Mouse (Mus musculus) liver, embryonic 15.5 days (tissue): ENCODE results near the gene Acacb. TPM values are rescaled to one million over a fixed set of nuclear protein-coding genes. Genes with fewer than 3 reads are reported as not detected.

Experiments used
- ATAC-seq: fragments of 200-750 bp; cut with Nextera tagmentation; 2 replicates; pipeline ENCODE4 v1.8.0; 2017; ENCODE audit warnings: moderate number of reproducible peaks, mild to moderate bottlenecking, moderate library complexity; ENCODE audit not compliant: insufficient read depth
- H3K27ac ChIP-seq: fragments of 300-500 bp; sonication (generic); replicated peaks from 2 replicates; pipeline ENCODE4 v1.5.1; 2015; ENCODE audit warnings: mild to moderate bottlenecking, inconsistent platforms
- H3K27me3 ChIP-seq: fragments of 300-500 bp; sonication (generic); 2 replicates; pipeline ENCODE4 v1.6.1; 2015; ENCODE audit warnings: mild to moderate bottlenecking, inconsistent platforms
- H3K36me3 ChIP-seq: fragments of 300-500 bp; sonication (generic); replicated peaks from 2 replicates; pipeline ENCODE4 v1.6.1; 2015; ENCODE audit warnings: moderate library complexity, mild to moderate bottlenecking, inconsistent platforms
- H3K4me1 ChIP-seq: fragments of 300-500 bp; sonication (generic); replicated peaks from 2 replicates; pipeline ENCODE4 v1.6.1; 2015; ENCODE audit warnings: inconsistent platforms
- H3K4me2 ChIP-seq: fragments of 300-500 bp; sonication (generic); 2 replicates; pipeline ENCODE4 v1.6.1; 2015; ENCODE audit warnings: moderate library complexity, mild to moderate bottlenecking, inconsistent platforms
- H3K4me3 ChIP-seq: fragments of 300-500 bp; sonication (generic); replicated peaks from 2 replicates; pipeline ENCODE4 v1.5.1; 2015; ENCODE audit warnings: mild to moderate bottlenecking, inconsistent platforms
- H3K9ac ChIP-seq: fragments of 300-500 bp; sonication (generic); 2 replicates; pipeline ENCODE4 v1.6.1; 2015; ENCODE audit warnings: moderate library complexity, mild to moderate bottlenecking, inconsistent platforms
- H3K9me3 ChIP-seq: fragments of 300-500 bp; sonication (generic); replicated peaks from 2 replicates; pipeline ENCODE4 v1.6.1; 2016; ENCODE audit warnings: inconsistent platforms
- WGBS: fragments of 180-500 bp; shearing (Covaris S2); methylation state at CpG from one replicate; pipeline ENCODE4 v1.1.7; 2015; ENCODE audit warnings: mixed read lengths; ENCODE audit not compliant: insufficient replicate concordance; 5-methylcytosine and 5-hydroxymethylcytosine counted together
- polyA plus RNA-seq: library from polyadenylated mRNA; unstranded; fragments of >200 nt; fragmentation: Nextera tagmentation; extraction: Ambion mirVana; gene quantifications from 2 replicates; pipeline ENCODE4 v1.2.1, GENCODE M21; 2015

Gene Acacb
- polyA plus RNA-seq = 0.43 and 0.45 TPM in 2 replicates

- no peak within 1 kb of the TSS for H3K9ac ChIP-seq
Observed at GRCm38 (mm10) chr5:114146028-114146888, at the start of gene Acacb. Acacb (plus strand) TSS chr5:114146535.

GRCm38 (mm10) chr5:114099709-114100389, 46.5 kb upstream of the Acacb start:
- ATAC-seq = peak; percentile 74
- Histone ChIP-seq H3K9me3 (no peaks in the 10 kb centered on the region), H3K4me1 (peaks cover 19% of the 10 kb centered on the region), H3K27ac (no peak overlapping the region), H3K27me3 (peaks cover 18% of the 10 kb centered on the region; the same call in 1 of the 2 replicates), H3K36me3 (0 out of 2 replicates have a peak, but pooled peaks cover 3% of the 10 kb centered on the region), H3K4me3 (peak overlapping the region; percentile 73), H3K4me2 (peak overlapping the region; percentile 83), H3K9ac (peak overlapping the region; percentile 73)
- 8% methylated on average over 37 of the region's 37 CpGs for WGBS

More at GRCm38 (mm10) chr5:114146028-114146888, at the start of gene Acacb:
- no peaks in the 10 kb centered on the region for H3K27me3 ChIP-seq
- no peak within 1 kb of the TSS for H3K4me3 ChIP-seq
- H3K4me2 ChIP-seq = no peak within 1 kb of the TSS
- WGBS = 37% methylated on average over 19 of the region's 19 CpGs
- ATAC-seq = peak; percentile 54; the same call in 1 of the 2 replicates
- H3K4me1 ChIP-seq = 0 out of 2 replicates have a peak, but pooled peaks cover 11% of the 10 kb centered on the region
- no peaks in the 10 kb centered on the region for H3K36me3 ChIP-seq
- H3K27ac ChIP-seq = no peak within 1 kb of the TSS
- no peaks in the 10 kb centered on the region for H3K9me3 ChIP-seq

- peak; percentile 53 for ATAC-seq
- Histone ChIP-seq H3K9ac (peak overlapping the region; percentile 73), H3K4me1 (peaks cover 19% of the 10 kb centered on the region), H3K27me3 (peaks cover 18% of the 10 kb centered on the region; the same call in 1 of the 2 replicates), H3K4me3 (peak overlapping the region; percentile 73), H3K27ac (no peak overlapping the region), H3K4me2 (peak overlapping the region; percentile 83), H3K9me3 (no peaks in the 10 kb centered on the region), H3K36me3 (peaks cover 3% of the 10 kb centered on the region; the same call in 1 of the 2 replicates)
- 2% methylated on average over 63 of the region's 64 CpGs for WGBS
Observed at GRCm38 (mm10) chr5:114100390-114101099, 45.8 kb upstream of the Acacb start.

DNA sequence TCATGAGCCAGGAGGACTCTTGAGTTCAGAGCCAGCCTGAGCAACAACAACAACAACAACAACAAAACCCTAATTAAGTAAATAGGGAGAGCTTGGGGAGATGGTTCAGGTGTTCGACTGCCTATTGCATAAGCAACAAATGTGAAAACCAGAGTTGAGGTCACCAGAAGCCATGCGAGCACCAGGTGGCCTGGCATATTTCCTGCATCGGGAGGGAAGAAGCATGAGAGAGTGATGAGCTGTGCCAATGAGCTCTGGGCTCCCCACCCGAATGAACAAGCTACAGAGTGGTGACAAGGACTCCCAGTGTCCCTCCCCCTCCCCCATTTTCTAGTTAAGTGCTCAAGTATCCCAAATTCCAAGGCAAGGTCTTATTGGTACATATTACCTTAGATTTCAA, 44.5 kb upstream of the Acacb start:
- H3K9ac ChIP-seq = no peak overlapping the region
- H3K27ac ChIP-seq = no peak overlapping the region
- no peaks in the 10 kb centered on the region for H3K9me3 ChIP-seq
- 74% methylated on average over 4 of the region's 4 CpGs for WGBS
- ATAC-seq = no peak
- peaks cover 10% of the 10 kb centered on the region for H3K36me3 ChIP-seq
- no peak overlapping the region for H3K4me3 ChIP-seq
- peaks cover 18% of the 10 kb centered on the region; the same call in 1 of the 2 replicates for H3K27me3 ChIP-seq
- H3K4me2 ChIP-seq = no peak overlapping the region
- peaks cover 19% of the 10 kb centered on the region for H3K4me1 ChIP-seq

GRCm38 (mm10) chr5:114102807-114103206, 43.5 kb upstream of the Acacb start:
- WGBS = 31% methylated on average over 1 of the region's 1 CpGs
- H3K27me3 ChIP-seq = peaks cover 14% of the 10 kb centered on the region; the same call in 1 of the 2 replicates

GRCm38 (mm10) chr5:114106391-114106935, 39.9 kb upstream of the Acacb start:
- Histone ChIP-seq H3K9me3 (no peaks in the 10 kb centered on the region), H3K9ac (no peak overlapping the region), H3K36me3 (peaks cover 44% of the 10 kb centered on the region), H3K4me1 (no peaks in the 10 kb centered on the region), H3K27ac (no peak overlapping the region), H3K4me3 (no peak overlapping the region), H3K4me2 (no peak overlapping the region), H3K27me3 (no peaks in the 10 kb centered on the region)
- 76% methylated on average over 16 of the region's 16 CpGs for WGBS
- ATAC-seq = no peak

More at GRCm38 (mm10) chr5:114102807-114103206, 43.5 kb upstream of the Acacb start:
- Histone ChIP-seq H3K36me3 (peaks cover 11% of the 10 kb centered on the region), H3K4me3 (no peak overlapping the region), H3K4me2 (no peak overlapping the region), H3K27ac (no peak overlapping the region), H3K9ac (no peak overlapping the region), H3K9me3 (no peaks in the 10 kb centered on the region), H3K4me1 (peaks cover 19% of the 10 kb centered on the region)
- ATAC-seq = no peak

DNA sequence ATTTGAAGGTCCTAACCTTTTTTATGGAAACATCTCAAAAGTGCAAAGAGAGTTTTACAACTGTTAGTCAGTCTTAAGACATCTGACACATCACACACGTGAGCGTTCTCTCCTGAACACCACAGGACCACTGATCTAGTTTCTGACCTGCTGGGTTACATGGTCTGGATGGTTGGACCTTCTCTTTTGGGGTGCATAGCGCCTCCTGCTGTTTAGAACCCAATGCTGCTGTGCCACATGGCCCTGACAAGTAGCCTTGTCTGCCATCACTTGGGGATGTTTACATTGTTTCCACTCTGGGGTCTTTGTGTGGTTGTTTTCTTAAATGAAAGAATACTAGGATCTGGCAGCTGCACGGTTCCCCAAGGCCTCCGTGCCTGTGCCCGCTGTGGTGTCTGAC, 33.0 kb upstream of the Acacb start:
- Histone ChIP-seq H3K4me1 (no peaks in the 10 kb centered on the region), H3K27ac (no peak overlapping the region), H3K4me3 (no peak overlapping the region), H3K4me2 (no peak overlapping the region), H3K27me3 (no peaks in the 10 kb centered on the region), H3K9ac (no peak overlapping the region), H3K36me3 (peaks cover 33% of the 10 kb centered on the region), H3K9me3 (no peaks in the 10 kb centered on the region)
- ATAC-seq = no peak
- 74% methylated on average over 6 of the region's 6 CpGs for WGBS

DNA sequence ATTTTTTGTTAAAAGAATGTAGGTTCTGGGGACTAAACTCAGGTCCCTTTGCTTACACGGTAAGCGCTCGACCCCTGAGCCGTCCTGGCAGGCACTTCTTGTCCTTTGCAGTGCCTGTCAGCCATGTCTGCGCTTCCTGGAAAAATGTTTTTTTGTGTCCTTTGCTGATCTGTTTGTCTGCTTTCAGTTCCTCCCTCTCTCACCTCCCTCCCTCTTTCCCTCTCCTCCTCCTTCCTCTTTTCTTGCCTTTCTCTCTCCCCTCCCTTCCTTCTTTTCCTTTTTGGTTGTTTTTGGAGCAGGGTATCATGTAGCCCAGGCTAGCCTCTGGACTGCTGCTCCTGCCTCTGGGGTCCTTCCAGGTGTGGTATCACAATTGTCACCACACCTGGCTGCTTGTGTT, 31.3 kb upstream of the Acacb start:
- no peak for ATAC-seq
- WGBS = 61% methylated on average over 5 of the region's 5 CpGs
- H3K9ac ChIP-seq = no peak overlapping the region
- no peak overlapping the region for H3K4me2 ChIP-seq
- no peak overlapping the region for H3K27ac ChIP-seq
- peaks cover 16% of the 10 kb centered on the region for H3K36me3 ChIP-seq
- no peak overlapping the region for H3K4me3 ChIP-seq
- no peaks in the 10 kb centered on the region for H3K4me1 ChIP-seq
- no peaks in the 10 kb centered on the region for H3K27me3 ChIP-seq
- no peaks in the 10 kb centered on the region for H3K9me3 ChIP-seq

DNA sequence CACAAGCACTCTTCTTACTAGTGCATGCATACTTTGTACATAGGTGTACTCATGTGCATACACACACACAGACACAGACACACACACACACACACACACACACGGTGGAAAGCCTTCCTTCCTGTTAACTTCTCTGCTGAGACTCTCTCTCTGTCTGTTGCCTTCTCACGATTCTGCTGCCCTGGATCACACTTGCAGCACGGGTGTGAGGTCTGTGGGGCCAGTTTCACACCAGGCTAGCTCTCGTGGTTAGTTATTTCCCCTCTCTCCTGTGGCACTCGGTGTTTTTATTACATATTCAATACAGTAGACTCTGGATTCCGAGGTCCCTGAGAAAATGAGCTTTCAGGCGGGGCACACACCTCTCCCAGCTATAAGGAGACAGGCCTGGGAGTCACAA, 29.7 kb upstream of the Acacb start:
- no peak for ATAC-seq
- H3K4me1 ChIP-seq = no peaks in the 10 kb centered on the region
- H3K4me3 ChIP-seq = no peak overlapping the region
- H3K36me3 ChIP-seq = peaks cover 16% of the 10 kb centered on the region
- H3K9me3 ChIP-seq = no peaks in the 10 kb centered on the region
- no peak overlapping the region for H3K27ac ChIP-seq
- WGBS = 47% methylated on average over 7 of the region's 7 CpGs
- H3K9ac ChIP-seq = no peak overlapping the region
- H3K27me3 ChIP-seq = no peaks in the 10 kb centered on the region
- no peak overlapping the region for H3K4me2 ChIP-seq

- ATAC-seq = no peak
- H3K27ac ChIP-seq = no peak overlapping the region
- WGBS = 76% methylated on average over 4 of the region's 4 CpGs
- H3K4me3 ChIP-seq = no peak overlapping the region
- no peaks in the 10 kb centered on the region for H3K27me3 ChIP-seq
- H3K4me1 ChIP-seq = no peaks in the 10 kb centered on the region
- H3K4me2 ChIP-seq = no peak overlapping the region
- H3K9ac ChIP-seq = no peak overlapping the region
- no peaks in the 10 kb centered on the region for H3K9me3 ChIP-seq
- H3K36me3 ChIP-seq = peaks cover 30% of the 10 kb centered on the region
Observed at GRCm38 (mm10) chr5:114119806-114120205, 26.5 kb upstream of the Acacb start.
